Mouse (Mus musculus) thymus, adult 2 months (tissue): Measurements from ENCODE around the gene Zan.

ENCODE experiments used
- CTCF ChIP-seq: fragments of 200-500 bp; IDR thresholded peaks from 2 replicates; pipeline ENCODE4 v1.5.1; 2012; ENCODE audit warnings: mild to moderate bottlenecking, control low read depth, low read length, moderate library complexity, borderline replicate concordance; ENCODE audit not compliant: control insufficient read depth, poor library complexity, insufficient read depth; ENCODE audit errors: extremely low read depth
- POLR2A ChIP-seq: fragments of 200-500 bp; IDR thresholded peaks from 2 replicates; pipeline ENCODE4 v1.6.1; 2012; ENCODE audit warnings: mild to moderate bottlenecking, low read length, control low read depth, moderate library complexity; ENCODE audit not compliant: control insufficient read depth, poor library complexity, insufficient read depth; ENCODE audit errors: extremely low read depth

GRCm38 (mm10) chr5:137524671-137525070 lies 47.8 kb upstream of the Zan start:
- no peak for TF ChIP-seq CTCF
- no peak for TF ChIP-seq POLR2A
